Mouse (Mus musculus) limb, embryonic 14.5 days (tissue): Measurements from ENCODE around the gene Rbm33. TPM values are rescaled to one million over a fixed set of nuclear protein-coding genes. Genes with fewer than 3 reads are reported as not detected.

Experiments
- ATAC-seq: fragments of 200-750 bp; cut with Nextera tagmentation; 2 replicates; pipeline ENCODE4 v1.8.0; 2017; ENCODE audit warnings: low read depth, moderate number of reproducible peaks, moderate TSS enrichment; ENCODE audit not compliant: low FRiP score
- DNase-seq: peaks from one replicate; pipeline ENCODE4 v3.0.0-alpha.2; 2015; ENCODE audit warnings: low spot score
- H3K27ac ChIP-seq: fragments of 300-500 bp; sonication (generic); replicated peaks from 2 replicates; pipeline ENCODE4 v1.5.1; 2014; ENCODE audit warnings: low read depth, mild to moderate bottlenecking, low read length, moderate library complexity, mixed read lengths
- H3K27me3 ChIP-seq: fragments of 300-500 bp; sonication (generic); 2 replicates; pipeline ENCODE4 v1.6.1; 2014; ENCODE audit warnings: low read length, mixed read lengths; ENCODE audit not compliant: control insufficient read depth, insufficient read depth
- H3K36me3 ChIP-seq: fragments of 300-500 bp; sonication (generic); 2 replicates; pipeline ENCODE4 v1.6.1; 2014; ENCODE audit warnings: mild to moderate bottlenecking, low read length, moderate library complexity, mixed read lengths; ENCODE audit not compliant: control insufficient read depth, insufficient read depth
- H3K4me1 ChIP-seq: fragments of 300-500 bp; sonication (generic); 2 replicates; pipeline ENCODE4 v1.6.1; 2014; ENCODE audit warnings: antibody characterized with exemption, low read length, mixed read lengths; ENCODE audit not compliant: control insufficient read depth, insufficient read depth
- H3K4me2 ChIP-seq: fragments of 300-500 bp; sonication (generic); replicated peaks from 2 replicates; pipeline ENCODE4 v1.6.1; 2014; ENCODE audit warnings: low read depth, mild to moderate bottlenecking, low read length, moderate library complexity; ENCODE audit not compliant: severe bottlenecking
- H3K4me3 ChIP-seq: fragments of 300-500 bp; sonication (generic); replicated peaks from 2 replicates; pipeline ENCODE4 v1.5.1; 2014; ENCODE audit warnings: low read length
- H3K9ac ChIP-seq: fragments of 300-500 bp; sonication (generic); 2 replicates; pipeline ENCODE4 v1.6.1; 2014; ENCODE audit warnings: mild to moderate bottlenecking, low read depth, low read length, moderate library complexity; ENCODE audit not compliant: severe bottlenecking
- H3K9me3 ChIP-seq: fragments of 300-500 bp; sonication (generic); 2 replicates; pipeline ENCODE4 v1.6.1; 2016; ENCODE audit warnings: low read length; ENCODE audit not compliant: control insufficient read depth
- POLR2A ChIP-seq: fragments of 200-500 bp; IDR thresholded peaks from 2 replicates; pipeline ENCODE4 v1.8.0; 2012; ENCODE audit warnings: inconsistent platforms, mild to moderate bottlenecking, moderate library complexity, borderline replicate concordance; ENCODE audit not compliant: insufficient read depth, insufficient read length; ENCODE audit errors: extremely low read depth
- WGBS: fragments of 180-500 bp; shearing (Covaris S2); extraction: QIAGEN DNeasy Blood & Tissue Kit; methylation state at CpG from one replicate; pipeline ENCODE4 v1.1.7; 2014; 5-methylcytosine and 5-hydroxymethylcytosine counted together
- polyA plus RNA-seq, 2 experiments: library from polyadenylated mRNA; depleted of rRNA in 1 of 2; stranded (reverse) in 1 of 2; unstranded in 1 of 2; fragments of >200 nt; fragmentation: Nextera tagmentation in 1 of 2; extraction: Ambion mirVana in 1 of 2; gene quantifications; 2 replicates each; pipeline versions ENCODE4 v1.2.1 to v1.2.3; 2012 to 2014

Rbm33 gene
- polyA plus RNA-seq, 2 experiments: 19.3 to 43.9 TPM

- no peak overlapping the region for H3K4me3 ChIP-seq
- 3% methylated on average over 33 of the region's 33 CpGs for WGBS
- no peaks in the 10 kb centered on the region for H3K36me3 ChIP-seq
- no peak overlapping the region for H3K27ac ChIP-seq
- H3K9ac ChIP-seq: no peak overlapping the region
- TF ChIP-seq POLR2A: no peak
- peaks cover 19% of the 10 kb centered on the region for H3K4me1 ChIP-seq
- H3K27me3 ChIP-seq: peaks cover 100% of the 10 kb centered on the region
- H3K4me2 ChIP-seq: no peak overlapping the region
- ATAC-seq (no peak), DNase-seq (no peak)
- no peaks in the 10 kb centered on the region for H3K9me3 ChIP-seq
Observed at GRCm38 (mm10) chr5:28462741-28463590, 146.0 kb downstream of the Rbm33 start.

DNA sequence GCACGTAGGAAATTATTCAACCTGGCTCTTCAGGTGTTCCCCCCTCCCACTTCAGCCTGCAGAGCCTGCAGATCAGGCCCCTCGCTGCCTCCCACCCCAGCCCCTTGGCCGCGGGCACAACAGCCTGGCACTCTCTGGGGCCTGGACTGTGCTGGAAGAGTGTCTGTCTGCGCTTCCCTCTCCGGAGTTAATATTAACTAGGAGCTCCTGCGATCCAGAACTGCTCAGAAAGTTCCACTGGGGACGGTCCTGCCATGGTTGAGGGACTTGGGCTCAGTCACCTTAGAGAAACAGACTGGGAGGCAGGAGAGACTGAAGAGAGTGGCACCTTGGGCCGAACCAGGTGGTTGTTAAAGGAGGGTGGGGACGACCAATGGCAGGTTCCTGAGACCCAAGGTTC, 146.7 kb downstream of the Rbm33 start:
- H3K27me3 ChIP-seq: peaks cover 100% of the 10 kb centered on the region
- 7% methylated on average over 10 of the region's 10 CpGs for WGBS

DNA sequence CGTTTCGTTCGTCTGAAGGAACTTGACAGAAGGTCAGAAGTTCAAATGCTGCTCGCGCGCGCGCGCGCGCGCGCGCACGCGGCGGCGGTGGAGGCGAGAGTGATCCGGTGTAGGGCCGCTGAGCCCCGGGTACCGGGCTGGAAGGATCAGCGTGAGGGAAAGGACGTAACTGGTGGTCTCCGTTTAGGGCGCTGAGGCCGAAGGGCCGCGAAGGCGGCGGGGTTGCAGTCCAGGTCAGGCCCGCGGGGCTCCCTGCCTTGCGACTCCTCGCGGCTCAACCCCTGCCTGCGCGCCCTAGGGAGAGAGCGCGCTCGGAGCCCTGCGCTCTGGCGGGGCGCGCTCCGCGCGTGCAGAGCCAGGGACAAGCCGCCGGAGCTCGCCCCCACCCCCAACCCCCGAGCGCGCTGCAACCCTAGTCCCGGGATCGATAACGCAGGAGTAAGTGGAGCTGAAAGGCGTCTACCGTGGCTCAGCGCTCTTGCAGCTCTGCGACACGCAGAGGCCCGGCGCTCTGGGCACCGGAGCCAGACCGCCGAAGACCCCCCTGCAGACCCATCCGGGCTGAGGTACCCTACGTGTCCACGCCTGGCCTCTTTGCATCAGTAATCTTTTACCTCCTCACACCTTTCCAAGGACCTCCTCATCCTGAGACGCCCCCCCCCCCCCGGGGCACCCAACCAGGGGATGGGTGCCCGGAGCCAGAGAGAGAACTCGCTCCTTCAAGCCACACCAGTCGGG, 147.6 kb downstream of the Rbm33 start:
- under 1% methylated on average over 56 of the region's 76 CpGs for WGBS
- Histone ChIP-seq H3K27ac (no peak overlapping the region), H3K4me2 (peak overlapping the region; percentile 89), H3K9me3 (no peaks in the 10 kb centered on the region), H3K27me3 (peaks cover 96% of the 10 kb centered on the region), H3K9ac (0 out of 2 replicates have a peak overlapping the region, but pooled peaks have one; percentile 21), H3K4me1 (peaks cover 11% of the 10 kb centered on the region), H3K4me3 (peak overlapping the region; percentile 47), H3K36me3 (no peaks in the 10 kb centered on the region)
- TF ChIP-seq POLR2A: no peak
- ATAC-seq (0 out of 2 replicates have a peak, but pooled peaks have one; percentile 24), DNase-seq (no peak)

More for the DNA sequence above, 146.7 kb downstream of the Rbm33 start:
- no peak overlapping the region for H3K9ac ChIP-seq
- DNase-seq: no peak
- peak overlapping the region; percentile 47; the same call in 1 of the 2 replicates for H3K4me3 ChIP-seq
- no peaks in the 10 kb centered on the region for H3K9me3 ChIP-seq
- no peak overlapping the region for H3K4me2 ChIP-seq
- no peaks in the 10 kb centered on the region for H3K36me3 ChIP-seq
- TF ChIP-seq POLR2A: no peak
- peaks cover 16% of the 10 kb centered on the region for H3K4me1 ChIP-seq
- no peak for ATAC-seq
- no peak overlapping the region for H3K27ac ChIP-seq

DNA sequence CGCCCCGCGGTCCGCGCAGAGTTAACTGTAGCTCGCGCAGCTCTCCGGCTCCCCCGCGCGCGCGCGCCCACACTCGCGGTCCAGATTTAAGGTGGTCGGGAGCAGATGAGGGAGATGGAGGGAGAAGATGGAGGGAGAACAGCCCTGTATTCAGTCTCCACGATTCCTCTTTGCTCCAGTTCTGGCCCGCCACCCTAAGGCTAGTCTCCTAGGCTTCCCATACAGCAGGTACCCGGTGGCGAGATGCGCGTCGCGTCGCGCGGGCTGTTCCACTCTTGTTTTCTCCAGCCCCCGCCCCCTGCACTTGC, 148.1 kb downstream of the Rbm33 start:
- Histone ChIP-seq H3K9me3 (no peaks in the 10 kb centered on the region), H3K4me2 (peak overlapping the region; percentile 89), H3K4me1 (peaks cover 10% of the 10 kb centered on the region), H3K9ac (no peak overlapping the region), H3K4me3 (peak overlapping the region; percentile 47), H3K27ac (no peak overlapping the region), H3K36me3 (no peaks in the 10 kb centered on the region), H3K27me3 (peaks cover 92% of the 10 kb centered on the region)
- TF ChIP-seq POLR2A: no peak
- peak; percentile 29 for DNase-seq
- ATAC-seq: peak; percentile 51; the same call in 1 of the 2 replicates
- 0% methylated on average over 29 of the region's 29 CpGs for WGBS

GRCm38 (mm10) chr5:28465526-28465925, 148.6 kb downstream of the Rbm33 start:
- H3K27ac ChIP-seq: no peak overlapping the region
- H3K27me3 ChIP-seq: peaks cover 87% of the 10 kb centered on the region
- peaks cover 8% of the 10 kb centered on the region for H3K4me1 ChIP-seq
- no peaks in the 10 kb centered on the region for H3K36me3 ChIP-seq
- TF ChIP-seq POLR2A: no peak
- H3K4me2 ChIP-seq: peak overlapping the region; percentile 89
- H3K4me3 ChIP-seq: peak overlapping the region; percentile 47
- no peaks in the 10 kb centered on the region for H3K9me3 ChIP-seq
- DNase-seq (no peak), ATAC-seq (no peak)
- no peak overlapping the region for H3K9ac ChIP-seq
- 2% methylated on average over 18 of the region's 18 CpGs for WGBS
